Mouse (Mus musculus) brain, embryonic 18.5 days (tissue): ENCODE data around the gene Psenen.

Experiments used
- DNase-seq: peaks from one replicate; pipeline ENCODE4 v3.0.0-alpha.2; 2012; ENCODE audit warnings: low read depth, low spot score

Gene Psenen

GRCm38 (mm10) chr7:30588676-30589434, 25.4 kb upstream of the Psenen start, which contains the start of gene Kmt2b:
Gene Kmt2b (minus strand): TSS chr7:30588726.
- DNase-seq = peak; percentile 93

- no peak for DNase-seq
Measured at GRCm38 (mm10) chr7:30587842-30588667, 24.6 kb upstream of the Psenen start.

- DNase-seq = no peak
Measured at GRCm38 (mm10) chr7:30586455-30587020, 23.1 kb upstream of the Psenen start.

- no peak for DNase-seq
Measured at GRCm38 (mm10) chr7:30585170-30585569, 21.7 kb upstream of the Psenen start.

GRCm38 (mm10) chr7:30584339-30584738, 20.9 kb upstream of the Psenen start:
- DNase-seq = no peak

GRCm38 (mm10) chr7:30581547-30581946, 18.1 kb upstream of the Psenen start:
- DNase-seq = no peak

- DNase-seq = no peak
Measured at GRCm38 (mm10) chr7:30579950-30580349, 16.5 kb upstream of the Psenen start.

- DNase-seq = no peak
Measured at GRCm38 (mm10) chr7:30572969-30573368, 9.5 kb upstream of the Psenen start.

GRCm38 (mm10) chr7:30572389-30572788, 9.0 kb upstream of the Psenen start:
- DNase-seq = no peak

- DNase-seq = no peak
Measured at GRCm38 (mm10) chr7:30567555-30567954, 4.1 kb upstream of the Psenen start.

GRCm38 (mm10) chr7:30566033-30566432, 2.6 kb upstream of the Psenen start:
- no peak for DNase-seq

GRCm38 (mm10) chr7:30564970-30565571, 1.6 kb upstream of the Psenen start, which contains the start of gene Igflr1:
Gene Igflr1 (plus strand): TSS chr7:30565427.
- no peak for DNase-seq

- no peak for DNase-seq
Measured at GRCm38 (mm10) chr7:30563906-30564280, 466 bp upstream of the Psenen start.

GRCm38 (mm10) chr7:30562526-30563116, 806 bp downstream of the Psenen start:
- no peak for DNase-seq

- no peak for DNase-seq
Measured at GRCm38 (mm10) chr7:30560296-30560695, 3.1 kb downstream of the Psenen start.

- DNase-seq = peak; percentile 98
Measured at GRCm38 (mm10) chr7:30559443-30559954, 3.9 kb downstream of the Psenen start, which contains the start of gene Lin37. Gene Lin37 (minus strand): TSS chr7:30559838.

GRCm38 (mm10) chr7:30558656-30559442, 4.6 kb downstream of the Psenen start:
- no peak for DNase-seq

- DNase-seq = no peak
Measured at GRCm38 (mm10) chr7:30557901-30558514, 5.4 kb downstream of the Psenen start.

GRCm38 (mm10) chr7:30556894-30557536, 6.4 kb downstream of the Psenen start:
- DNase-seq = no peak
